Mouse (Mus musculus): Measurements from ENCODE around the gene Tas1r3.

Tas1r3 gene

DNA sequence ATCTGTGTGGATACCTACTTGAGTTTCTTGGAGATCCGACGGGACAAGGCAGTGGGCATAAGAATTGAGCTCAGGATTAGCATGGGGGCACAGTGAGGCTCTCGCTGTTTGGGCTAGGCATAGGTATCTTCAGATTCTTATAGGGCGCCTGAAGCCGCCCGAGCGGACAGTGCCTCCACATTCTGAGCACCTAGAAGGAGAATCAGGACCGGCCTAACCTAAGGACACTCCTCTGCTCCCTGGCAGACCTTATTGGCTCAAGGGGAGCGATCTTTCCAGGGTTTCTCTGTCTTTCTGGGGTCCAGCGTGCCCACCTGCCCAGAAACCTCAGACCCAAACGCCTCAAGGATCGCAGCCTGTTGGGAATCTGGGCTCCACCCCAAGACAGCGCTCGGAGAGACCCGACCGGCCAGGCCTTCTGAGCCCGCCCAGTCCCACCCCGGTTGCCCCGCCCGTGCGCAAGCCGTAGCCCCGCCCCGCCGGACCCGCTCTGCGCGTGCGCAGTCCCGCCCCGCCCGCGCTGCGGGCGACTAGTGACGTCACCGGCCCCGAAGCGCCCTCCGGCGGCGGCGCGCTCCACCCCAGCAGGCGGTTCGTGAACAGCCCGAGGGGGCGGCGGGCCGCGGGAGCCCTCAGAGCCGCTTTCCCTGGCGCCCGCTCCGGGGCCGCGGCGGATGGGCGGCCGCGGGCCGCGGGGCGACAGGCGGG lies 16.1 kb downstream of the Tas1r3 start, which contains the start of gene Dvl1:
TSS of gene Dvl1 (plus strand) at position 532 of the 708 bp plus-strand sequence.
- Histone ChIP-seq H3K36me3 (ENCODE audit: insufficient read depth, low read length) (peaks cover 10% of the 10 kb centered on the region), H3K27me3 (ENCODE audit: insufficient read depth, low read length) (peaks cover 21% of the 10 kb centered on the region), H3K4me3 (replicated peaks; ENCODE audit: low read length) (peak within 1 kb of the TSS; percentile 89), H3K4me1 (replicated peaks; ENCODE audit: low read depth, low read length) (peaks cover 36% of the 10 kb centered on the region), H3K9me3 (ENCODE audit: low read length) (no peaks in the 10 kb centered on the region)
- no peak for TF ChIP-seq NANOG (IDR thresholded peaks at IDR 0.05; ENCODE audit: borderline replicate concordance, low read length)
- TF ChIP-seq POU5F1 (IDR thresholded peaks at IDR 0.05; ENCODE audit: borderline replicate concordance, low read length), result no peak
- TF ChIP-seq CTCF (conservative IDR thresholded peaks at IDR 0.05; ENCODE audit: low read length), result no peak

GRCm38 (mm10) chr4:155843231-155843630 lies 19.9 kb downstream of the Tas1r3 start:
- H3K27me3 ChIP-seq (ENCODE audit: insufficient read depth, low read length), result peaks cover 46% of the 10 kb centered on the region
- H3K36me3 ChIP-seq (ENCODE audit: insufficient read depth, low read length), result peaks cover 7% of the 10 kb centered on the region; the same call in 1 of the 2 replicates
- H3K4me3 ChIP-seq (replicated peaks; ENCODE audit: low read length), result no peak overlapping the region
- H3K4me1 ChIP-seq (replicated peaks; ENCODE audit: low read depth, low read length), result peaks cover 50% of the 10 kb centered on the region
- H3K9me3 ChIP-seq (ENCODE audit: low read length), result no peaks in the 10 kb centered on the region
- TF ChIP-seq NANOG (IDR thresholded peaks at IDR 0.05; ENCODE audit: borderline replicate concordance, low read length), result no peak
- TF ChIP-seq CTCF (conservative IDR thresholded peaks at IDR 0.05; ENCODE audit: low read length), result no peak
- no peak for TF ChIP-seq POU5F1 (IDR thresholded peaks at IDR 0.05; ENCODE audit: borderline replicate concordance, low read length)

- H3K9me3 ChIP-seq (ENCODE audit: low read length), result no peaks in the 10 kb centered on the region
- H3K4me3 ChIP-seq (replicated peaks; ENCODE audit: low read length), result peak overlapping the region; percentile 81
- peaks cover 54% of the 10 kb centered on the region for H3K27me3 ChIP-seq (ENCODE audit: insufficient read depth, low read length)
- peaks cover 43% of the 10 kb centered on the region for H3K4me1 ChIP-seq (replicated peaks; ENCODE audit: low read depth, low read length)
- TF ChIP-seq NANOG (IDR thresholded peaks at IDR 0.05; ENCODE audit: borderline replicate concordance, low read length) (no peak), POU5F1 (IDR thresholded peaks at IDR 0.05; ENCODE audit: borderline replicate concordance, low read length) (no peak), CTCF (conservative IDR thresholded peaks at IDR 0.05; ENCODE audit: low read length) (no peak)
- H3K36me3 ChIP-seq (ENCODE audit: insufficient read depth, low read length), result peaks cover 7% of the 10 kb centered on the region; the same call in 1 of the 2 replicates
Observed at GRCm38 (mm10) chr4:155841651-155842270, 21.4 kb downstream of the Tas1r3 start.

DNA sequence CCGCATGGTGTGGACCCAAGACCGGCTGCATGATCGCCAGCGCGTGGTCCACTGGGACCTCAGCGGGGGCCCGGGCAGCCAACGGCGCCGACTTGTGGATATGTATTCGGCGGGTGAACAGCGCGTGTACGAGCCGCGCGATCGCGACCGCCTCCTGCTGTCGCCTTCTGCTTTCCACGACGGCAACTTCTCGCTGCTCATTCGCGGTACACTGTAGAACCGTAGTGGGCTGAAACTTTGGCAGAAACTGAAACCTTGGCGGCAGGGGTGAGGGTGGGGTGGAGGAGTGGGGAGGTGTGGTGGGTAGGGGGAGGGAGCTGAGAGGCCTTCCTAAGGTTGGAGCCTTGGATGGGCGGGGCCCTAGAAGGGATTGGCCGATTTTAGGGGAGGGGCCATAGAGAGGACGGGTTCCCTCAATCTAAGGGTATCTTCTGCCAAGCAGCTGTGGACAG lies 22.1 kb downstream of the Tas1r3 start:
- TF ChIP-seq NANOG (IDR thresholded peaks at IDR 0.05; ENCODE audit: borderline replicate concordance, low read length) (no peak), POU5F1 (IDR thresholded peaks at IDR 0.05; ENCODE audit: borderline replicate concordance, low read length) (no peak), CTCF (conservative IDR thresholded peaks at IDR 0.05; ENCODE audit: low read length) (no peak)
- Histone ChIP-seq H3K27me3 (ENCODE audit: insufficient read depth, low read length) (peaks cover 54% of the 10 kb centered on the region), H3K9me3 (ENCODE audit: low read length) (no peaks in the 10 kb centered on the region), H3K4me3 (replicated peaks; ENCODE audit: low read length) (peak overlapping the region; percentile 81), H3K4me1 (replicated peaks; ENCODE audit: low read depth, low read length) (peaks cover 38% of the 10 kb centered on the region), H3K36me3 (ENCODE audit: insufficient read depth, low read length) (peaks cover 7% of the 10 kb centered on the region; the same call in 1 of the 2 replicates)

DNA sequence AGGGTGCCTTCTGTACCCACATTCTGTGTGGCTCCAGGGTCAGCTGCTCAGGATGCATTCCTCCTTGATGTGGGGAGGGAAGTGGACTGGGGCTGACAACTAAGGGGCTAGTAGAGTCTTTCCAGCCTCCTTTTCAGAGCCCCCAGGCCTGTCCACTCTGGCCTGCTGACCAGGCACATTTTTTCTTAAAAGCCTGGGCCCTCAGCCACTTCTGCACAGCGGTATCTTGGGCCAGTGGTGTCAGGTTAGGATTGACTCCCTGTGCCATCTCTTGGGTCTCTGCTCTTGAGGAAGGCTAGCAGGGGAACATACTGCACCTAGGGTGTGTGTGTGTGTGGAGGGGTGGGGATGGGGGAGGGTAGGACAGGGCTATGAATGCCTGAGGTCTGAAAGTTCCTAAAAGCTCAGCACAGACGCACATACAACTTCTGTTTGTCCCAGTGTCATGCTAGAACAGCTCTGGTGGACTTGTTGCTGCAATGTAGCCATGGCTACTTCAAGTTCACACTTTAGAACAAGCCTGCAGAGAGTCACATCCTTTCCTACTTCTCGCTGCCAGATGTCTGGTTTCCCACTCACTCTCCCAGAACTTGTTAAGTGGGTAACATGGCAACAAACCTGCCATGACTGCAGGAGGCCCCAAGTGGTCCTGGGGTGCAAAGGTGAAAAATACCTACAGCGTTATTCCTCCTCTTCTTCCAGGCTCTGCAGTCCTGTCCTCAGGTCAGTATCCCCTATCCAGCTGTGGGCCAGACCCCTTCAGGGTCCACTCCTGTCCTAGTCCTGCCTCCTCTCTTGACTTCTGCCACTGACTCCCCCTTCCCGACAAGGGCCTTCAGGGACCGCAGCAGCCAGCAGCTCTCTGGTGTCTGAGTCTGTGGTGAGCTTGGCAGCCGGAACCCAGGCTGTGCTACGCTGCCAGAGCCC lies 22.8 kb downstream of the Tas1r3 start:
- peaks cover 7% of the 10 kb centered on the region; the same call in 1 of the 2 replicates for H3K36me3 ChIP-seq (ENCODE audit: insufficient read depth, low read length)
- peak overlapping the region; percentile 81 for H3K4me3 ChIP-seq (replicated peaks; ENCODE audit: low read length)
- H3K4me1 ChIP-seq (replicated peaks; ENCODE audit: low read depth, low read length), result peaks cover 34% of the 10 kb centered on the region
- peaks cover 49% of the 10 kb centered on the region for H3K27me3 ChIP-seq (ENCODE audit: insufficient read depth, low read length)
- H3K9me3 ChIP-seq (ENCODE audit: low read length), result no peaks in the 10 kb centered on the region
- no peak for TF ChIP-seq POU5F1 (IDR thresholded peaks at IDR 0.05; ENCODE audit: borderline replicate concordance, low read length)
- TF ChIP-seq CTCF (conservative IDR thresholded peaks at IDR 0.05; ENCODE audit: low read length), result no peak
- TF ChIP-seq NANOG (IDR thresholded peaks at IDR 0.05; ENCODE audit: borderline replicate concordance, low read length), result no peak

DNA sequence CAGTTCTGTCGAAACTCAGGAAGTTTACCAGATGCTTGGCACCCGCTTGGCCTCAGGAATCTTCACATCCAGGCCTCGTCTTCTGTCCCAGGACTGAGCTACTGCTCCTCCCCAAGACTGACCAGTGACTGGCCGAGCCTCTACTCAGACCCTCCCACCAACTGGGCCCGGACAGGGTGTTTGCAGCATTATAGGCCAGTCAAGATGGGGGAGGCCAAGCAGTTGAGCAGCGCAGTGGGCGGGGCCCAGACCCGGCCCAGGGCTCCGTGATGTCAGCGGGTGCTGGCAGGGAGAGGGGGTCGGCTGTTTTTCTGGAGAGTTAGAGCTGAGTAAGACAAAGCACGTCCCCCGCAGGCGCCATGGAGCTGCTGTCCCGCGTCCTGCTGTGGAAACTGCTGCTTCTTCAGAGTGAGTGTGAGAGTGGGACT lies 23.7 kb downstream of the Tas1r3 start, which contains the start of gene Mxra8:
TSS of gene Mxra8 (plus strand) at position 198 of the 428 bp plus-strand sequence.
- Histone ChIP-seq H3K36me3 (ENCODE audit: insufficient read depth, low read length) (peaks cover 7% of the 10 kb centered on the region; the same call in 1 of the 2 replicates), H3K4me3 (replicated peaks; ENCODE audit: low read length) (peak within 1 kb of the TSS; percentile 81), H3K27me3 (ENCODE audit: insufficient read depth, low read length) (peaks cover 49% of the 10 kb centered on the region), H3K4me1 (replicated peaks; ENCODE audit: low read depth, low read length) (peaks cover 34% of the 10 kb centered on the region), H3K9me3 (ENCODE audit: low read length) (no peaks in the 10 kb centered on the region)
- no peak for TF ChIP-seq NANOG (IDR thresholded peaks at IDR 0.05; ENCODE audit: borderline replicate concordance, low read length)
- no peak for TF ChIP-seq CTCF (conservative IDR thresholded peaks at IDR 0.05; ENCODE audit: low read length)
- no peak for TF ChIP-seq POU5F1 (IDR thresholded peaks at IDR 0.05; ENCODE audit: borderline replicate concordance, low read length)

GRCm38 (mm10) chr4:155838187-155839153 lies 24.7 kb downstream of the Tas1r3 start:
- Histone ChIP-seq H3K36me3 (ENCODE audit: insufficient read depth, low read length) (peaks cover 9% of the 10 kb centered on the region), H3K4me1 (replicated peaks; ENCODE audit: low read depth, low read length) (peaks cover 42% of the 10 kb centered on the region), H3K4me3 (replicated peaks; ENCODE audit: low read length) (no peak overlapping the region), H3K27me3 (ENCODE audit: insufficient read depth, low read length) (peaks cover 45% of the 10 kb centered on the region), H3K9me3 (ENCODE audit: low read length) (no peaks in the 10 kb centered on the region)
- TF ChIP-seq NANOG (IDR thresholded peaks at IDR 0.05; ENCODE audit: borderline replicate concordance, low read length) (no peak), CTCF (conservative IDR thresholded peaks at IDR 0.05; ENCODE audit: low read length) (no peak), POU5F1 (IDR thresholded peaks at IDR 0.05; ENCODE audit: borderline replicate concordance, low read length) (no peak)
